Mouse (Mus musculus): ENCODE data around the gene Bhlha15. TPM values are rescaled to one million over a fixed set of nuclear protein-coding genes. Genes with fewer than 3 reads are reported as not detected.

The Bhlha15 gene
- polyA plus RNA-seq, 1 experiment = 0.02 TPM

DNA sequence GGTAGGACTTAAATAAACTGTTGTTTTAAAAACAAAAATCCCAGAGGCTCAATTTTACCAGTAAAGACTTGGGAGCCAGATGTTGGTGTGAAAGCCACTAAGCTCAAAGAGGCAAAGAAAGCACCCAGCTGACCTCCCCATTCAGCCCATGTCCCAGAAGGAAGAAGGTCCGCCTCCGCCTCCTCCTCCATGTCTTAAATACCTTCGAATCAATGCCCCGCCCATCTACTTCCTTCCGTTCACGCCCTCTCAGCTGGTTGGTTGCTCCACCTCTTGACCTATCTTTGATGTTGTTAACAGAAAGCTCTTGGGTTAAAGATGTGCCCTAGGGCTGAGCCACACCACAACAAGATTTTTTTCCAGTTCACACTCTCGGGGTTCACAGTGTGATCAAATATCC, 40.1 kb downstream of the Bhlha15 start:
- no peak overlapping the region for H3ac ChIP-seq (ENCODE audit: control insufficient read depth, insufficient read length)
- H3K4me3 ChIP-seq = no peak overlapping the region
- H3K36me3 ChIP-seq (ENCODE audit: control insufficient read depth, insufficient read depth) = no peaks in the 10 kb centered on the region
- no peak overlapping the region for H3K4me2 ChIP-seq (ENCODE audit: low read depth)
- H3K27me3 ChIP-seq (ENCODE audit: control insufficient read depth, insufficient read depth, insufficient read length) = no peaks in the 10 kb centered on the region
- H3K79me2 ChIP-seq (ENCODE audit: control insufficient read depth, insufficient read depth) = no peaks in the 10 kb centered on the region
- TF ChIP-seq POLR2AphosphoS2 (IDR thresholded peaks at IDR 0.05; ENCODE audit: insufficient read length, low read depth) = no peak
- TF ChIP-seq MYOD1 (IDR thresholded peaks at IDR 0.05; ENCODE audit: control insufficient read depth in 1 of 3, insufficient read length in 2 of 3, low read depth in 2 of 3) = no peak

DNA sequence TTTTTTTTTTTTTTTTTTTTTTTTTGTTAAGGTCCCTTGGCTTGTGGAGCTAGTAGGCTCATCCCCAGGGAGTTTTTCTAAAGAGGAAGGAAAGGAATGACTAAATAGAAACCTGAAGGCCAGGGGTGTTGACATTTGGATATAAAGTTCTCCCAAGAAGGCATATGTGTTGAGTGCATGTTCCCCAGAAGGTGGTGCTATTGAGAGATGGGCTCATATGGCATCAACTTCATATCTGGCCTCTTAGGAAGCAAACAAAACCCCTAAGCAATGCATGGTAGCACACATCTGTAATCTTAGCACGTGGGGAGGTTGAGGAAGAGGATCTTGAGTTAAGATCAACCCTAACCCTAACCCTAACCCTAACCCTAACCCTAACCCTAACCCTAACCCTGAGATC, 41.3 kb downstream of the Bhlha15 start:
- H3K36me3 ChIP-seq (ENCODE audit: control insufficient read depth, insufficient read depth) = no peaks in the 10 kb centered on the region
- no peaks in the 10 kb centered on the region for H3K27me3 ChIP-seq (ENCODE audit: control insufficient read depth, insufficient read depth, insufficient read length)
- no peak overlapping the region for H3K4me2 ChIP-seq (ENCODE audit: low read depth)
- H3K79me2 ChIP-seq (ENCODE audit: control insufficient read depth, insufficient read depth) = no peaks in the 10 kb centered on the region
- H3K4me3 ChIP-seq = no peak overlapping the region
- H3ac ChIP-seq (ENCODE audit: control insufficient read depth, insufficient read length) = no peak overlapping the region
- no peak for TF ChIP-seq POLR2AphosphoS2 (IDR thresholded peaks at IDR 0.05; ENCODE audit: insufficient read length, low read depth)
- TF ChIP-seq SRF (IDR thresholded peaks at IDR 0.05; ENCODE audit: control insufficient read depth, insufficient read length, low read depth) = no peak
- TF ChIP-seq USF1 (IDR thresholded peaks at IDR 0.05; ENCODE audit: low read depth) = no peak
- TF ChIP-seq TCF12 (IDR thresholded peaks at IDR 0.05; ENCODE audit: insufficient read depth, poor library complexity, severe bottlenecking) = no peak
- no peak for TF ChIP-seq E2F4 (IDR thresholded peaks at IDR 0.05; ENCODE audit: insufficient read depth)
- TF ChIP-seq CEBPB (IDR thresholded peaks at IDR 0.05; ENCODE audit: insufficient read depth, poor library complexity, severe bottlenecking) = no peak
- no peak for TF ChIP-seq MAX (IDR thresholded peaks at IDR 0.05; ENCODE audit: low read depth)
- no peak for TF ChIP-seq POLR2A (IDR thresholded peaks at IDR 0.05; ENCODE audit: insufficient read length, low read depth)
- TF ChIP-seq TCF3 (IDR thresholded peaks at IDR 0.05; ENCODE audit: insufficient read length, low read depth) = no peak
- TF ChIP-seq REST (IDR thresholded peaks at IDR 0.05; ENCODE audit: insufficient read depth, insufficient read length) = no peak
- TF ChIP-seq MYOG (IDR thresholded peaks at IDR 0.05; ENCODE audit: control insufficient read depth in 1 of 3, insufficient read depth in 1 of 3, insufficient read length in 2 of 3, low read depth in 2 of 3) = no peak
- no peak for TF ChIP-seq MYOD1 (IDR thresholded peaks at IDR 0.05; ENCODE audit: control insufficient read depth in 1 of 3, insufficient read length in 2 of 3, low read depth in 2 of 3)

DNA sequence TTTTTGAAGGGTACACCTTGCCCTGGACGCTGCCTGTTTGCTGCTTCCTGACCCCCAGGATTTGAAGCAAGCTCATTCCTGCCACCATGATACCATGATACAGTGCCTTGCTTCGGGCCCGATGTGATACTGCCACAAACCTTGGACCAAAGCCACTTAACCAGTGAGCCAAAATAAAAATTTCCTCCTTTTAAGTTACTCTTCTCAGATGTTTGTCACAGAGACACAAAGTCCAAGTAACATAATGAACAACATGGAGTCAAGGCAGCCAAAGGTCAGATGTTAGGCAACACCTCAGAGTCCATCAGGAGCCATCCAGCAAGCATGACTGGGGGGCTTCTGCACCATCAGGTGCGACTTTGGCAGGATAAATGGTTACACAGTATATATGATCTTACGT, 42.4 kb downstream of the Bhlha15 start:
- no peaks in the 10 kb centered on the region for H3K79me2 ChIP-seq (ENCODE audit: control insufficient read depth, insufficient read depth)
- no peaks in the 10 kb centered on the region for H3K27me3 ChIP-seq (ENCODE audit: control insufficient read depth, insufficient read depth, insufficient read length)
- H3K4me2 ChIP-seq (ENCODE audit: low read depth) = no peak overlapping the region
- no peak overlapping the region for H3ac ChIP-seq (ENCODE audit: control insufficient read depth, insufficient read length)
- H3K36me3 ChIP-seq (ENCODE audit: control insufficient read depth, insufficient read depth) = no peaks in the 10 kb centered on the region
- no peak overlapping the region for H3K4me3 ChIP-seq
- TF ChIP-seq POLR2AphosphoS2 (IDR thresholded peaks at IDR 0.05; ENCODE audit: insufficient read length, low read depth) (no peak), MAX (IDR thresholded peaks at IDR 0.05; ENCODE audit: low read depth) (no peak), E2F4 (IDR thresholded peaks at IDR 0.05; ENCODE audit: insufficient read depth) (no peak)

DNA sequence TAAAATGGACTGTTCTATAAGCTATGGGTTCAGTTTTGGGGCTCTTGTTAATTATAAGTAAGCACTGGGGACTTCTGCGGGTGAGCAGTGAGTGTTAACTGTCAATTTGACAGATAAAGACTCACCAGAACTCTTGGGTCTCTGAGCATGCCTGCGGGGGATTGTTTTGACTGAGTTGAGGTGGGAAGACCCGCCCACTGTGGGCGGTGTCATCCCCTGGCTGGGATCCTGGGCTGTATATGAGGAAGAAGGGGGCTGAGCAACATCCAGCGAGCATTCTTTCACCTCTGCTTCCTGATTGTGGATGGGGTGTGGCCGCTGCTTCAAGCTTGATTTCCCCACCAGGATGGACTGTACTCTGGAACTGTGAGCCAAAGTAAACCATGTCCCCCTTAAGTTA, 44.1 kb downstream of the Bhlha15 start:
- Histone ChIP-seq H3K27me3 (ENCODE audit: control insufficient read depth, insufficient read depth, insufficient read length) (no peaks in the 10 kb centered on the region), H3K4me3 (no peak overlapping the region), H3K79me2 (ENCODE audit: control insufficient read depth, insufficient read depth) (no peaks in the 10 kb centered on the region), H3K36me3 (ENCODE audit: control insufficient read depth, insufficient read depth) (no peaks in the 10 kb centered on the region), H3ac (ENCODE audit: control insufficient read depth, insufficient read length) (no peak overlapping the region), H3K4me2 (ENCODE audit: low read depth) (no peak overlapping the region)
- TF ChIP-seq TCF12 (IDR thresholded peaks at IDR 0.05; ENCODE audit: insufficient read depth, poor library complexity, severe bottlenecking) = no peak
- TF ChIP-seq POLR2A (IDR thresholded peaks at IDR 0.05; ENCODE audit: insufficient read length, low read depth) = no peak
- TF ChIP-seq TCF3 (IDR thresholded peaks at IDR 0.05; ENCODE audit: insufficient read length, low read depth) = no peak
- no peak for TF ChIP-seq USF1 (IDR thresholded peaks at IDR 0.05; ENCODE audit: low read depth)
- TF ChIP-seq E2F4 (IDR thresholded peaks at IDR 0.05; ENCODE audit: insufficient read depth) = no peak
- TF ChIP-seq CEBPB (IDR thresholded peaks at IDR 0.05; ENCODE audit: insufficient read depth, poor library complexity, severe bottlenecking) = no peak
- TF ChIP-seq SRF (IDR thresholded peaks at IDR 0.05; ENCODE audit: control insufficient read depth, insufficient read length, low read depth) = no peak
- no peak for TF ChIP-seq MYOD1 (IDR thresholded peaks at IDR 0.05; ENCODE audit: control insufficient read depth in 1 of 3, insufficient read length in 2 of 3, low read depth in 2 of 3)
- no peak for TF ChIP-seq POLR2AphosphoS2 (IDR thresholded peaks at IDR 0.05; ENCODE audit: insufficient read length, low read depth)
- TF ChIP-seq MYOG (IDR thresholded peaks at IDR 0.05; ENCODE audit: control insufficient read depth in 1 of 3, insufficient read depth in 1 of 3, insufficient read length in 2 of 3, low read depth in 2 of 3) = no peak
- TF ChIP-seq REST (IDR thresholded peaks at IDR 0.05; ENCODE audit: insufficient read depth, insufficient read length) = no peak

DNA sequence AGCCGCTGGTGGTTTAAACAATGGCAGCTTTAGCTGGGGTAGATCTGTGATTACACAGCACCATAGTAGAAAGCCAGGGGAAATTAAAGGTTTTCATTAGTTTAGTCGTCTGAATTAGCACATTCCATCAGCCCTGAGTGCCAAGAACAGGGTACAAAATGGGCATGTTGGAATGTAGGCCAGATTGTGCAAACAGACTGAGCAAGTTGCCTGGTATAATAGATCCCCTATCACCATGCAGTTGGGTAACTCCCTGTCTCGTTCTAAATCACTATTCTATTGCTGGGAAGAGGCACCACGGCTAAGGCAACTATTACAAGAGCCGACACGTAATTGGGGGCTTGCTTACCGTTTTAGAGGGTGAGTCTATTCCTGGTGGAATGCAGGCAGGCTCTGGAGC, 44.6 kb downstream of the Bhlha15 start:
- Histone ChIP-seq H3K79me2 (ENCODE audit: control insufficient read depth, insufficient read depth) (no peaks in the 10 kb centered on the region), H3K4me2 (ENCODE audit: low read depth) (no peak overlapping the region), H3K36me3 (ENCODE audit: control insufficient read depth, insufficient read depth) (no peaks in the 10 kb centered on the region), H3ac (ENCODE audit: control insufficient read depth, insufficient read length) (no peak overlapping the region), H3K4me3 (no peak overlapping the region), H3K27me3 (ENCODE audit: control insufficient read depth, insufficient read depth, insufficient read length) (no peaks in the 10 kb centered on the region)
- TF ChIP-seq REST (IDR thresholded peaks at IDR 0.05; ENCODE audit: insufficient read depth, insufficient read length) (no peak), MYOG (IDR thresholded peaks at IDR 0.05; ENCODE audit: control insufficient read depth in 1 of 3, insufficient read depth in 1 of 3, insufficient read length in 2 of 3, low read depth in 2 of 3) (no peak), TCF12 (IDR thresholded peaks at IDR 0.05; ENCODE audit: insufficient read depth, poor library complexity, severe bottlenecking) (no peak), POLR2AphosphoS2 (IDR thresholded peaks at IDR 0.05; ENCODE audit: insufficient read length, low read depth) (no peak), TCF3 (IDR thresholded peaks at IDR 0.05; ENCODE audit: insufficient read length, low read depth) (no peak)

Data from myocyte (in vitro differentiated cells).